Mouse (Mus musculus): ENCODE measurements around the gene Cass4.
A peak's percentile ranks its signal among the peaks of the same experiment; 100 is the strongest.

- TF ChIP-seq CTCF (IDR thresholded peaks at IDR 0.05; ENCODE audit: low read depth, low read length) = no peak
- TF ChIP-seq POLR2A (IDR thresholded peaks at IDR 0.05; ENCODE audit: extremely low read depth, insufficient read depth, low read length) = peak; percentile 94
Observed at GRCm38 (mm10) chr2:172345258-172345738, 48.3 kb upstream of the Cass4 start, which contains the start of gene Fam210b.

Data from liver, adult 2 months (tissue).